Mouse (Mus musculus): ENCODE results near the gene Eif5.
A peak's percentile ranks its signal among the peaks of the same experiment; 100 is the strongest.
"Not testable (repeated sequence)": the region's sequence is repeated elsewhere in the genome, so short reads cannot be mapped to it uniquely, and the experiment has no call there.

Eif5 gene

DNA sequence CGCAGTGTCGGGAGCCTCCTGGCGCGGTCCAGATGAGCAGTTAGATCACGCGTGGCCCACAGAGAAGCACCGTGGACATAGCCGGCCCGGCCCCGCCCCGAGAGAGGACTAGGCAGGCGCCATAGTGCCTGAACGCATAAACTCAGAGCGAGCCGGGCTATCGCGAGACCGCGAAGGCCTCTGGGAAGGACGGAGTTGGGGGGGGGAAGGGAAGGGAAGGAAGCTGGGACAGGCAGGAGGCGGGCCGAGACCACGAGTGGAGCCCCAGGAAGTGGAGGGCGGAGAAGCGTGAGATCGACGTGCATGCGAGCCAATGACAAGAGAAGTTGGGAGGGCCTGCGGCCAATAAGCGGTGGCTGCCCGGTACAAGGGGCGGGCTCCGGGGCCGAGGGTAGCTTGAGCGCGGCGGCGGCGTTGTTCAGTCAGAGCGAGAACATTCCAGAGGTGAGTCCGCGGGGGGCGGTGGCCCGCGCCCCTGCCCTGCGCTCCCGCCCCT is at the start of gene Eif5:
Eif5 (plus strand) TSS at position 221 of the 496 bp plus-strand sequence.
- peak; percentile 99 to 100 for DNase-seq (ENCODE audit: low spot score in 2 of 2)

DNA sequence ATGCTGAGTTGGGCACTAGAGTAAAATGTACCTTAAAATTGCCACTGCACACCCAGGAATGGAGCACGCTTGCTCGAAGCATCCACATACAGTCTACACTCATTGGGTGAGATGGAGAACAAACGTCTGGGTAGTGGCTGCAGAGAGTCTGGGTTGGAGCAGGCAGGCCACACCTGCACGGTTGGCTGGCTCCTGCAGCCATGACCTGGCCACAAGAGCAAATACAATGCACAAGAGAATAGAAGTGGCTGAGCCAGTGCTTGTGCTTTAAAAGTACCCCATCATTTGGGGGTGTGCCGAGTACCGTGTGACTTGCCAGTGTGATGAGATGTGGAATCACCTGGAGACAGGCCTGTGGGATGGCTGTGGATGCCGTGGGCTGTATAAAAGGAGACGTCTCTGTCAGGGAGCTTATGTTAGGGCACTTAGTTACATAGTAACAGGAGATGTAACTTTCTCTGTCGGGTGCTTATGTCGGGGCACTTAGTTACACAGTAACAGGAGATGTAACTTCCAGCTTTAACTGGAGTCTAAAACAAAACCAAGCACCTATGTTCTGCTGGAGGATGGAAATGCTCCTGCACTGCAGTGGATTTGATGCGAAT is 48.5 kb upstream of the Eif5 start:
- no peak for DNase-seq (ENCODE audit: low spot score in 2 of 2)

DNA sequence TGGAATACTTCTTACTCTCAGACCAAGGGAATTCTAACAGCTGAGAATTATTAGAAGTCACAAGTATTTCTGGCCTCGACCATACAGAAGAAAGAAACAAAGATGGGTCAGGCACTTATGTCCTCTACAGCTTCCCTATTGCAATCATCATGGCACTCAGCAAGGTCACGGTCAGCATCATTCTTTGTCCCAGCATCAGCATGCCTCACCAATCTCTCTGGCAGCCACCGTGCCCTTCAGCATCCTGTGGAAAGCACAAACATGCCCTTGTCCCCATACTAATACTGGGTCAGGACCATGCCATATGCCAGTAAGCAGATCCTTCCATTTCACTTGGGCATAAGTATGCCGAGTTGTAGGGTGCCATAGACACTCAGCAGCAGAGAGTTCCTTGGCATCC is 42.9 kb upstream of the Eif5 start:
- DNase-seq (ENCODE audit: low spot score in 2 of 2) = no peak

DNA sequence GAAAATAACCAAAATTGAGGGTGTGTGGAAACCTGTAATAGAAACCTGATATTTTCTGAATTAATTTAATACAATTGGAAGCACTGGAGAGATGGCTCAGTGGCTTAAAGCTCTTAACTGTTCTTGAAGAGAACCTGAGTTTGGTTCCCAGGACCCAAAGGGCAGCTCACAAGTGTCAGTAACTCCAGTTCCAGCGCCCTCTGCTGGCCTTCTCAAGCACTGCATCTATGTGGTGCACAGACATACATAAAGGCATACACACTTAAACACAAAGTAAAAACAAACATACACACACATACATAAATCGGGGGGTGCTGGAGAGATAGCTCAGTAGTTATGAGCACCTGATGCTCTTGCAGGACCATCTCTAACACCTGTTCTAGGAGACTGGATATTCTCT is 40.7 kb upstream of the Eif5 start:
- no peak for DNase-seq (ENCODE audit: low spot score in 2 of 2)

DNA sequence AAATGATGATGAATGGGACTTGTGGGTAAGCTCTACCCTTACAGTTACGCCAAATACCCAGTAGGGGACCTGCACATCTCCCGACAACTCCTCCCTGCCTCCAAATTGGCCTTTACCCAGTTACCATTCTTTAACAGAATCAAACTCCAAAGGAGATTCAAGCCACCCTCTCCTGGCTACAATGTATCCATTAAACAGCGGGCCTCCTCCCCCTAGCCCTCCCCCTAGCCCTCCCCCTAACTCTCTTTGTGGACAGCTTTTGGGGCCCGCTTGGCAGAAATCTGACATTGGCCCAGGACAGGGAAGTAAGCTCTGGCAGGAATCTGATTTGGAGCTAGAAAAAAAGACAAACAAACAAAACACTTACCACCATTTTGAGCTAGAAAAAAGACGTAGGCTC is 38.2 kb upstream of the Eif5 start:
- DNase-seq (ENCODE audit: low spot score in 2 of 2) = no peak

DNA sequence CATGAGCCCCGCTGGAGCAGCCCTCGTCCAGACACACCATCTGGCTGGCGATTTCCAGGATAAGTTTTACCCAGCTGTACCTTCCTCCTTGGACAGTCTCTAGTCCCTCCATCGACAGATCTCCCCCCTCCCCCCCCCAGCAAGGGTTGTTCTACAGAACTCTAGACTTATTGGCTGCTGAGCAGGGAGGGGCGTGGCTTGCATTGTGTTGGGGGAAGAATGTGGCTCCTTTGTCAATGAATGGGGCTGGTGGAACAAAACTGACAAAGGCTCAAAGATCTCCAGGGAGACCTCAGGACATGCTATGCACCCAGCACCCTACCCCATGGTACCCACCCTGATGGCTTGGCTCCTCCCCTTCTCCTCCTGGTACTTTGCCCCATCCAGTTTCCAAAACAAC is 37.1 kb upstream of the Eif5 start:
- no peak for DNase-seq (ENCODE audit: low spot score in 2 of 2)

DNA sequence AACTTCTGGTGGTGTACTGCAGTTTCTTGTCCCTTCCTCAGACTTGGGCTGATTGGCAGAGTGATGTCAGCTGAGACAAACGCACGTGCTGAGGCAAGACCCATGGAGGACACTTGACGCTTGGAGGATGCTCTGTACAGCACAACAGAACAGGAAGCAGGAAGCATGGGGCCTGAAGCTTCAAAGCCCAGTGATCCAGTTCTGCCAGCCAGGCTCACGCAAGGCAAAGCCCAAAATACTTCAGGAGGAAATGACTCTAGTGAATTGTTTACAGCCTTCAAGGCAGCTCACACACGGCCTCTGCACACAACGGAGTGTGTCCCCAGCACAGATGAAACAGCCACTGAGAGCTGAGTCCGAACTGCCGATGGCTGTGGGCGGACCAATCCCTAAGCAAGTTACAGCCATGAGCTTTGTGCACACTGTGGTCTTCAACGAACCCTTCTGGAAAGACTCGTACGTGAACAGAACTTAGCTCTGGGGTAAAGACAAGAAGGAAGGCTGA is 34.7 kb upstream of the Eif5 start:
- no peak for DNase-seq (ENCODE audit: low spot score in 2 of 2)

DNA sequence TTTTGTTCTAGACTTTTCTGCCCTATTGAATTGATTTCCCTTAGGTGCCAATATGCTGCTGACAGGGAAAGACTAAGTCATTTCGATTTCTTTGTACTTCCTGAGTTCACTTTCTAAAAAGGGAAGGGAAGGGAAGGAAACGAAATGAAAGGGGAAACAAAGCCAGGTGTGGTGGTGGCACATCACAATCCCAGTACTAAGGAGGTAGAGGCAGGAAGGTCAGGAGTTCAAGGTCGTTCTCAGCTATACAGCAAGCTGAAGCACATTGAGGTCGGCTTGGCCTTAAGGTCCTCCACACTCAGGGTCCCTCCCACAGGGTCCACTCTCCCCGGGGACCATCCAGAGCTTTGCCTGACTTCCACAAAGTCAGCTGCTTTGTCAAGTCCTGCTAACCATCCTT is 34.2 kb upstream of the Eif5 start:
- no peak for DNase-seq (ENCODE audit: low spot score in 2 of 2)

DNA sequence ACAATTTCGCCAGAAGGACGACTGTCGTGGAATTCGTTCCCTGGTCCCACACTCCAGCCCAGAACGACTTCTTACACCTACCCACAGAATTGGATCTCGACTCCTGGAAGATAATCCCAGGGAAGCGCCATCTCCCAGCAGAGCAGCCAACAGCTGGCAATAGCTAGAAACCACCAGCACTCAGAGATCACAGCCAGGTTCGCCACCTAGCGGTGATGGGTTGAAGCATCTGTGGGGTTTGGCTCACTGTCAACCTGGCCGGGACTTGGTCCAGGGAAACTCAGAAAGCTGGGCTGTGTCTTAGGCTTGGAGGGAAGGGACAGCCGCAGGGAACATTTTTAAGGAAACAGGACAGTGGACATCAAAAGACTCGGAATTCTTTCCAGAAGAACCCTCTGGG is 32.9 kb upstream of the Eif5 start:
- peak; percentile 91 to 92 for DNase-seq (ENCODE audit: low spot score in 2 of 2)

DNA sequence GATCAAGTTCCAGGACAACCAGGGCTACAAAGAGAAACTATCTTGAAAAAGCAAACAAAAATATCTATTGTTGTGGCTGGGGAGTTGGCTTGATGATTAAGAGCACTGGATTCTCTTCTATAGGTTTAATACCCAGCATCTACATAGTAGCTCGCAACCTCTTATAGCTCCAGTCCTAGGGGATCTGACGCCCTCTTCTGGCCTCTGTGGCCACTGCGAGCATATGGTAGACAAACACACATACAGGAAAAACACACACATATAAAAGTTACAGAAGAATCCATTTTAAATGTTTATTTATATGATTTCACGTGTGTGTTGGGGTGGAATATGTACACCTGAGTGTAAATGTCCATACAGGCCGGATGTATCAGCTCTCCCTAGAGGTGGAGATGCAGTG is 30.8 kb upstream of the Eif5 start:
- no peak for DNase-seq (ENCODE audit: low spot score in 2 of 2)

DNA sequence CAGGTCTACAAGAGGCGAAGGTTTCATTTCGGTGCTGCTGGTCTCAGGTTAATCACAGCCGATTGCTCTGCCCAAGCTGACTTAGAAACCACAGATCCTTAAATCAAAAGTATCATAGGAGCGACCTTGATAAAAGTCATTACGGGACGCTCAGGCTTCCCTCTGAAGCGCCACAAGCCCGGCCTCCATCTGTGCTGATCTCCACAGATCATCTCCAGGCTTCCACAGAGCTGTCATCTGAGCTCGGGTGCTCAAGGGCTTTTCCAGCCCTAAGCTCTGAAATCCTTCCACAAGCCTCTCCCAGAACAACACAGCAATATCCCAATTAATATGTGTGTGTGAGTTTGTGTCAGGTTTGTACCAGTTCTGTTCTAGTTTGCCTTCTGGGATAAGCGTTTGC is 29.9 kb upstream of the Eif5 start:
- DNase-seq (ENCODE audit: low spot score in 2 of 2) = no peak

DNA sequence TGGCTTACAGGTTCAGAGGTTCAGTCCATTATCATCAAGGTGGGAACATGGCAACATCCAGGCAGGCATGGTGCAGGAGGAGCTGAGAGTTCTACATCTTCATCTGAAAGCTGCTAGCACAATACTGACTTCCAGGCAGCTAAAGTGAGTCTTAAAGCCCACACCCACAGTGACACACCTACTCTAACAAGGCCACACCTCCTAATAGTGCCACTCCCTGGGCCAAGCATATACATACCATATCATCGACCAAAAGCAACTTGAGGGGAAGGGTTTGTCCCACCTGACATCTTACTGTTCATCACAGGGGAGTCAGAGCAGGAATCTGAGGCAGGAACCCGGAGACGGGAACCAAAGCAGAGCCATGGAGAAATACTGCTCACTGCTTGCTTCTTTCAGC is 29.4 kb upstream of the Eif5 start:
- not testable (repeated sequence) for DNase-seq (ENCODE audit: low spot score in 2 of 2)

DNA sequence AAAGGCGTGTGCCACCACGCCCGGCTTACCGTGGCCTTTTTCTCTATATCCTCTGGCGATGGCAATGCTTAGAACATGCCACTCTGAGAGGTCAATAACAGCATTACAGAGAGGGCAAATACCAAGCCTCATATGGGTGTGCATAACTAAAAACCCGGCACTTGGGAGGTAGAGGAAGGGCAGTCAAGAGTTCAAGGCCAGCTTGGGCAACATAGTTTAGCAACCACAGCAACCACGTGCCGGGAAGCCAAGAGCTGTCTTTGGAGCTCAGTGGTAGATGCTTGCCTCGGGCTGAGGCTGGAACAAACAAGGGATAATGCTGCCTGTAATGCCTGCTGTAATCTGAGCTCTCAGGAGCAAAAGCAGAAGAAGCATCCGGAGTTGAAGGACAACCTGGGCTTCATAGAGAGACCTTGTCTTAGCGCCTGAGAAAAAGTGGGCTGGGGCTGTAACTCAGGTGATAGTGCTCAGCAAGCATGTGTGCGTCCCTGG is 25.2 kb upstream of the Eif5 start:
- DNase-seq (ENCODE audit: low spot score in 2 of 2) = no peak

DNA sequence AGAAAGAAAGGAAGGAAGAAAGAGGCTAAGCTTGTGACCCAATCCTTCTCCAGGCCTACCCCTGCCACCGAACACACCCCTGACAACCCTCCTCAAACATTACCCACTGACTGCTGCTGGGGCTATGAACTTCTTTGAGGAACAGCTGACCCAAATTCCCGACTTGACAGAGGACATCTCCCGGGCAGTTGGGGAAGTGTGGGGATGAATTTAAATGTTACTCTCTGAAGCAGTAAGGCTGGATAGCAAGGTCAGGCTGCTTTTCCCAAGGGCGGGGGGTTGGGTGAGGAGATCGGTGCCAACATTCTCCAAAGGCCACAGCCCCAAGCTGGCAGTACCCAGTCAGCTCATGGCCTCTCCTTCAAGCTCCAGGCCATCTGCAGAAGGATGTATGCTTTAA is 24.1 kb upstream of the Eif5 start:
- no peak for DNase-seq (ENCODE audit: low spot score in 2 of 2)

DNA sequence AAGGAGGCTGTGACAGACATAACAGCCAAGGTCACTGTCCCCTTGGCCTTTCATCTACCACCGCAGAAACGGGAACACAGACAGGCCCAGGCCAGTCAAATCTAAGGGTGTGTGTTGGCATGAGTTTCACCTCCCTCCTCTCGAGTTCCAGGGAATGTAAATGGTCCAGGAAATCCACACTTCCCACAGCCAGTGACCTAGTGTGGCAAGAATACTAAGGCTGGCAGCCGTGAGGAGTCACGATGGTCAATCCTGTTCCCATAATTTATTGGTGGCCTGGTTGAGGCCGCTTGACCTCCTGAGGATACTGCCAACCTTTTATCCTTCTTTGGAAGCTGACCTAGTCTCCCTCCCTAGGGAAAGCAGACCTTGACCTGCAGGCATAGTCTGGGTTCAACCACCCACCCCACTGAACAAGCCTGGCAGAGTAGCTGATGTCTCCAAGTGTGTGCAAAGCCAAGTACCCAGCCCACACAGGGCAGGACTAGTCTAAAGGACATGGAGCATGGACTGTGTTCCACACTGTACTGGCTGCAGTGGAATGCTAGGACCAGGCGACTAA is 23.5 kb upstream of the Eif5 start:
- DNase-seq (ENCODE audit: low spot score in 2 of 2) = no peak

DNA sequence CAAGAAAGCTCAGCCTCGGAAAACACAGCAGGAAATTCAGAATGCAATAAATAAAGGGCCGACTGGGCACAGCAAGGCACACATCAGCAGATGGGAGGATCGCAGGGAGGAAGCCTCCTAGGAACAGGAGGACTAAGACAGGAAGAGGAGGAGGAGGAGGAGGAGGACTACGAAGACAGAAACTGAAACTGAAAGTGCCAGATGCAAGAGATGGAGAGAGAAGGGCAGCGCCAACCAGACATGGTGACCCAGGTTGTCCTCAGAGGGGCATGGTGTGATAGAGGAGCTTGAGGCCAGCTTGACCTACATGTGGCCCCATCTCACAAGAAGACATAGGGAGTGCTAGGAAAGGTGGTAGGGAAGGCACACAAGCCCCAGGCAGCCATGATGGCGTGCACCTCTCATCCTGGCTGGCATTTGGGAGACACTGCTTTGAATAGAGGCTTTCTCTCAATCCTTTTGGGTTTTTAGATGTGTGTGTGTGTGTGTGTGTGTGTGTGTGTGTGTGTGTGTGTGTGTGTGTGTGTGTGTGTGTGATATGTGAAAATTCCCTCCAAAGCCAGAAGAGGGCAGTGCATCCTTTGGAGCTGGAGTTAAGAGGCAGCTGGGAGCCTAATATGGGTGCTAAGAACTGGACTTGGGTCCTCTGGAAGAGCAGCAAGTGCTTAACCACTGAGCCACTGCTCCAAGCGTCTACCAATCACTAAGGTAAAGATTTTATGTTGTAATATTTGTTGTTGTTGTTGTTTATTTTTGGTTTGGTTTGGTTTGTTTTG is 22.8 kb upstream of the Eif5 start:
- no peak for DNase-seq (ENCODE audit: low spot score in 2 of 2)

DNA sequence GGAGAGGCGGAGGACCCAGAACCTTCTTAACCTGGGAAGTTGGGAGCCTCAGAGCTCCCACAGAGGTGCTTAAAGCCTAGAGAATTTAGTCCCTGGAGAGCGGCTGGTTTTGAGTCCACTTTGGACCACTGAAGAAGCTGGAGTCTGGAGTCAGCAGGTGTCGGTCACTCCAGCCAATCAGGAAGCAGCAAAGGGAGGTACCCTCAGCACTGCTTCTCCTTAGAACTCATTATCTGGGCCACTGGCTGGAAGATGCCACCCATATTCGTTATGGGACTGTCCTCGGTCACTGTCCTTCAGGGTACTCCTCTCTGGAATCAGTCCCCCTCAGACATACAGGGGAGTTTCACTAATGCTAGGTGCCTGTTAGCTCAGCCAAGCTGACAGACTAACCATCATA is 21.9 kb upstream of the Eif5 start:
- DNase-seq (ENCODE audit: low spot score in 2 of 2) = no peak

DNA sequence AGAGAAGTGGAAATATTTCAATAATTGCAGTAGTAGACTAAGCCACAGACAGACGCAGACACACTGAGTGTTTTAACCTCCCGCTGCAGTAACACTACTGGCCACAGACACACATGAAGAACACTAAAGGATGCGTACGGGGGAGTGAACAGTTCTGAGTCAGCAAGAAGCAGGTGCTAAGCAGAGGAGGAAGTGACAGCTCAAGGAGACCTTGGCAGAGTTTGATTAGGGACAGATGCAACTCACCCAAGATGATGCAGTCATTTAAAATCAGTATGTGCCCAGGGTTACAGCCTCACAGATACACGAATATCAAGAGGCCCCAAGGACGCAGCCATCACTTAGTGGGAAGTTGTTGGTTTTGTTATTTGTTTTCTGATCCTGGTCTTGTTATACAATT is 21.0 kb upstream of the Eif5 start:
- DNase-seq (ENCODE audit: low spot score in 2 of 2) = no peak

DNA sequence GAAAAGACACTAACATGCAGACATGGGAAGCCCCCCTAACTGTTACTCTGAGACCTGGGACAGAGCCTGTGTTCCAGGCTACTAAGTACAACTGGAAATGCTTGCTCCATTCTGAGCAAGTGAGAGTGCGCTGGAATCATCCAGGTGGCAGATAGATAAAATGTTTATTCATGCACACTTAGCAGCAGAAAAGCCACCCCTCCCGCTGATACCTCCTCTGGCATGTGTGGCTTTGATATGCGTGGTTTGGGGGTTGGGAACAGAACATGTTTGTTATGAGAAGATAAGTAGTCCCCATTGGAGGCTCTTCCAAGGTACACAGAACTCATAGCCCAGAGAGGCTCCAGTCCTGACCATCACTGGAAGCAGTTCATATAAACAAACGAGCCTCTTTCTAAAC is 19.9 kb upstream of the Eif5 start:
- DNase-seq (ENCODE audit: low spot score in 2 of 2) = no peak

DNA sequence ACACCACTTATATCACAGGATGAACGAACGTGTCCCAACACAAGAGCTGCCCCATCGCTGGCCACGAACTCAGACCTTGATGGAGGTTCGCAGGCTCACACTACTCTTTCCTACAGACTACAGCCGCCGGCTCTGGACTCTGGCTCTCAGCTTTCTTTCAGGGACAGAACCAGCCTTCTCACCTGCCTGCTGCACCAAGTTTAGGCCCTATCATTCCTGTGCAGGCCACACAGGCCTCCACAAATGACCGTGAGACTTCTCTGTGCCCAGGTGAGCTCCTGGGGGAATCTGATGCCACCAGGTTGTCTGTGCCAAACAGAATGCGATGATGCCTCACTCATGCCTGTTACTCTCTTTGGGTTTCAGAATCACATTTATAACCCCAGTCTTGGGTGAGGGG is 19.4 kb upstream of the Eif5 start:
- DNase-seq (ENCODE audit: low spot score in 2 of 2) = no peak

DNA sequence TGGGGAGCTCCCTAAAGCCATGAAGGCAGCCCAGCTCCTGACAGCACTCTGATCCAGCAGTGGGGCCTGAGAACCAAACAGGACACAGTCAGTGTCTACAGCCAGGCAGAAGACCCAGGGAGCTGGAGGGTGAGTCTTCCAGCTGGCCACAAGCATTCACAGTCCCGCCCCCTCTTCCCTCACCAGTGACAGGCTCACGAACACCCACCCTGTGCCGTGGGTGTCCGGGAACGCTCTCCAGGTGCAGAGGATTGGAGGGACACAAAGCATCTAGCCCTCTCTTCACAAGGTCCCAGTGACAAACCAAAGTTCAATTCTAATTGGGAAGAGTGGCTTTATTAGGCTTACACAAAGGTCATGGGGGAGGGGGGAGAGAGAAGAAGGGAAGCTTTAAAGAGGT is 18.0 kb upstream of the Eif5 start:
- DNase-seq (ENCODE audit: low spot score in 2 of 2) = no peak

DNA sequence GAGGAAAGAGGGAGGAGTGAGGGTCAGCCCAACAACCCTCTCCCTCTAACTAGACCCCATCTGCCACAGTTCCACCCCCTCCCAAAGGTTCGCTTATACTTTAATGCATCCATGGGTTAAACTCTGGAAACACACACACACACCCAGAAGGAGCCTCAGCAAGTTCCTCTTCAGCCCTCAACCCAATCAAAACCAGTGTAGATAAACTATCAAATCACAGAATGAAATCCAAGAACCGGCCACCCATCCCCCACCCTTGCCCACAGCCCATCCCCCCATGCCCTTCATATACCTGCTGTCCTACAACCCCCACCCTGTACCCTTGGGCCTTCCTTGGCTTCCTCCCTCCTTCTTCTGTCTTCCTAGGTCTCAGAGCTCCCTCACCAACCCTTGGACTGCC is 16.8 kb upstream of the Eif5 start:
- DNase-seq (ENCODE audit: low spot score in 2 of 2) = no peak

DNA sequence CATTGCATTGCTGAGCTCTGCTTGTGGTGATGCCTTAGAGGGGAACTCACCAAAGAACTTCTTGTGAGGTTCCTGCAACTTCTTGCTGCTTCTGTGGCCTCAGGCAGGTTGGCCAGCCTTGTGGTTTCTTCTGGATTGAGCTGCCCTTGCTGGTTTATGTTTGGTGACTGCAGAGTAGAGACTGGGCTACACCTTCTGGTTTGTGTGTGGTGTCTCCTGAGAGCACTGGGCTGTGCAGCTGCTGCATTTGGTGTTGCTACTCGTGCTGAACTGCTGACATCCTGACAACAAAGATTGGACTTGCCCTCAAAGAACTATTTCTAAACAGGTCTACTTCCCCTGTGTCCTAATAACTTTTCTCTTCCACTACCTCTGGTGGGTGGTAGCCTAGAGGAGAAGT is 13.3 kb upstream of the Eif5 start:
- no peak for DNase-seq (ENCODE audit: low spot score in 2 of 2)
